Mouse (Mus musculus) embryonic fibroblast, embryonic 13.5 days (primary cell): ENCODE data around the gene Brca1. TPM values are rescaled to one million over a fixed set of nuclear protein-coding genes. Genes with fewer than 3 reads are reported as not detected.
"Not testable (repeated sequence)": the region's sequence is repeated elsewhere in the genome, so short reads cannot be mapped to it uniquely, and the experiment has no call there.

Experiments used
- H3K27ac ChIP-seq: 2 replicates; pipeline ENCODE4 v1.5.1; 2012; ENCODE audit warnings: low read length, control low read depth, inconsistent platforms; ENCODE audit not compliant: insufficient read depth
- H3K4me1 ChIP-seq: 2 replicates; pipeline ENCODE4 v1.6.1; 2011; ENCODE audit warnings: low read length; ENCODE audit not compliant: control insufficient read depth, insufficient read depth
- H3K4me3 ChIP-seq: 2 replicates; pipeline ENCODE4 v1.5.1; 2011; ENCODE audit warnings: mild to moderate bottlenecking, control low read depth, low read length; ENCODE audit not compliant: insufficient read depth
- CTCF ChIP-seq: IDR thresholded peaks from 2 replicates; pipeline ENCODE4 v1.5.1; 2011; ENCODE audit warnings: mild to moderate bottlenecking, control low read depth, low read length, moderate library complexity, borderline replicate concordance; ENCODE audit not compliant: insufficient read depth
- POLR2A ChIP-seq: IDR thresholded peaks from 2 replicates; pipeline ENCODE4 v1.6.1; 2011; ENCODE audit warnings: low read depth, mild to moderate bottlenecking, control low read depth, low read length, moderate library complexity
- polyA plus RNA-seq: library from polyadenylated mRNA; stranded (reverse); fragments of >200 nt; gene quantifications from 2 replicates; pipeline ENCODE4 v1.2.4, GENCODE M21; 2011; ENCODE audit warnings: low read depth; ENCODE audit not compliant: missing spikeins, insufficient read length

Brca1 gene
- polyA plus RNA-seq, result 9.2 and 11.2 TPM in 2 replicates

- peak within 1 kb of the TSS; percentile 88 for H3K4me3 ChIP-seq
- peak; percentile 32 for TF ChIP-seq POLR2A
- no peak for TF ChIP-seq CTCF
- no peaks in the 10 kb centered on the region; the same call in 1 of the 2 replicates for H3K4me1 ChIP-seq
- peak within 1 kb of the TSS; percentile 93 for H3K27ac ChIP-seq
Observed at GRCm38 (mm10) chr11:101551751-101552475, at the start of gene Brca1, which contains the start of gene Nbr1. Gene Brca1 (minus strand): TSS chr11:101551955. Gene Nbr1 (plus strand): TSS chr11:101552149.

GRCm38 (mm10) chr11:101599156-101599555 lies 47.4 kb upstream of the Brca1 start, which contains the start of gene Gm11634:
Gene Gm11634 (minus strand): TSS chr11:101599256.
- H3K4me1 ChIP-seq, result no peaks in the 10 kb centered on the region
- TF ChIP-seq POLR2A (no peak), CTCF (no peak)
- no peak within 1 kb of the TSS for H3K4me3 ChIP-seq
- no peak within 1 kb of the TSS for H3K27ac ChIP-seq

GRCm38 (mm10) chr11:101589989-101590624 lies 38.4 kb upstream of the Brca1 start:
- 0 out of 2 replicates have a peak, but pooled peaks cover 3% of the 10 kb centered on the region for H3K4me1 ChIP-seq
- TF ChIP-seq CTCF (no peak), POLR2A (no peak)

GRCm38 (mm10) chr11:101589444-101589843 lies 37.7 kb upstream of the Brca1 start:
- peak; percentile 31; the same call in 1 of the 2 replicates for TF ChIP-seq CTCF
- TF ChIP-seq POLR2A, result no peak
- no peak overlapping the region for H3K4me3 ChIP-seq
- 0 out of 2 replicates have a peak, but pooled peaks cover 3% of the 10 kb centered on the region for H3K4me1 ChIP-seq
- no peak overlapping the region for H3K27ac ChIP-seq

More at GRCm38 (mm10) chr11:101589989-101590624, 38.4 kb upstream of the Brca1 start:
- Histone ChIP-seq H3K27ac (no peak overlapping the region), H3K4me3 (no peak overlapping the region)

GRCm38 (mm10) chr11:101588868-101589267 lies 37.1 kb upstream of the Brca1 start:
- TF ChIP-seq CTCF, result no peak
- no peak for TF ChIP-seq POLR2A
- Histone ChIP-seq H3K4me3 (no peak overlapping the region), H3K27ac (no peak overlapping the region)

GRCm38 (mm10) chr11:101587676-101588075 lies 35.9 kb upstream of the Brca1 start:
- Histone ChIP-seq H3K4me1 (0 out of 2 replicates have a peak, but pooled peaks cover 3% of the 10 kb centered on the region), H3K27ac (no peak overlapping the region), H3K4me3 (no peak overlapping the region)
- TF ChIP-seq CTCF (no peak), POLR2A (no peak)

More at GRCm38 (mm10) chr11:101588868-101589267, 37.1 kb upstream of the Brca1 start:
- H3K4me1 ChIP-seq, result 0 out of 2 replicates have a peak, but pooled peaks cover 3% of the 10 kb centered on the region

- H3K4me3 ChIP-seq, result no peak overlapping the region
- TF ChIP-seq POLR2A, result no peak
- no peak for TF ChIP-seq CTCF
Observed at GRCm38 (mm10) chr11:101585805-101586204, 34.0 kb upstream of the Brca1 start.

GRCm38 (mm10) chr11:101585031-101585430 lies 33.3 kb upstream of the Brca1 start:
- H3K4me1 ChIP-seq, H3K27ac ChIP-seq, H3K4me3 ChIP-seq: not testable (repeated sequence)

More at GRCm38 (mm10) chr11:101585805-101586204, 34.0 kb upstream of the Brca1 start:
- Histone ChIP-seq H3K4me1 (0 out of 2 replicates have a peak, but pooled peaks cover 3% of the 10 kb centered on the region), H3K27ac (no peak overlapping the region)

- H3K4me1 ChIP-seq, result 0 out of 2 replicates have a peak, but pooled peaks cover 3% of the 10 kb centered on the region
- no peak overlapping the region for H3K27ac ChIP-seq
- no peak overlapping the region for H3K4me3 ChIP-seq
- TF ChIP-seq CTCF, result no peak
- no peak for TF ChIP-seq POLR2A
Observed at GRCm38 (mm10) chr11:101583205-101583604, 31.4 kb upstream of the Brca1 start.
